Mouse (Mus musculus) layer of hippocampus, adult 18-20 months (tissue): ENCODE data around the gene Gbp5. TPM values are rescaled to one million over a fixed set of nuclear protein-coding genes. Genes with fewer than 3 reads are reported as not detected.
A peak's percentile ranks its signal among the peaks of the same experiment; 100 is the strongest.

Experiments used
- DNase-seq, 2 experiments: peaks; one replicate each; pipeline ENCODE4 v3.0.0; 2022; ENCODE audit warnings: low spot score in 2 of 2
- long read RNA-seq: library from polyadenylated mRNA; stranded (forward); transcript quantifications from one replicate; pipeline ENCODE4 v2.0.0, GENCODE M21; 2021
- total RNA-seq, 2 experiments: library from RNA; stranded (reverse); gene quantifications; 2 replicates each; pipeline ENCODE4 v1.2.3; 2021

Gene Gbp5
- total RNA-seq: 1 to 10 TPM; 1.4 TPM
- long read RNA-seq: 0 reads

- peak in 1 of 2 experiments; percentile 47 for DNase-seq
Measured at GRCm38 (mm10) chr3:142493536-142494061, at the start of gene Gbp5. TSS of gene Gbp5 (plus strand) at chr3:142493978.

DNA sequence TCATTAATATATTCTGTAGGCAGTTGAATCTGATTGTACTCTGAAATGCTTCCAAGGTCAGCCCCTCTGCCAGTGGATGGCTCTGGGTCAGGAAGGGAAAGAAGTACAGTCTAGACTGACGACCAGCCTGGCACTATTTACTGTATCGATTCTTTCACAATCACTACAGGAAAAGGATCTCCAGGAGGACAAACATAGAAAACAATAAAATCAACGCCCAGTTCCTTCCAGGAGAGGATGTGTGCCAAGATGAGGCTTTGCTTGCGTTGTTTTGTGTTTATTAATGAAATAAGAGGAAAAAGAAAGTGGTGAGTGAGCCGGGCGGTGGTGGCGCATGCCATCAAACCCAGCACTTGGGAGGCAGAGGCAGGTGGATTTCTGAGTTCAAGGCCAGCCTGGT, 39.6 kb upstream of the Gbp5 start:
- no peak for DNase-seq

DNA sequence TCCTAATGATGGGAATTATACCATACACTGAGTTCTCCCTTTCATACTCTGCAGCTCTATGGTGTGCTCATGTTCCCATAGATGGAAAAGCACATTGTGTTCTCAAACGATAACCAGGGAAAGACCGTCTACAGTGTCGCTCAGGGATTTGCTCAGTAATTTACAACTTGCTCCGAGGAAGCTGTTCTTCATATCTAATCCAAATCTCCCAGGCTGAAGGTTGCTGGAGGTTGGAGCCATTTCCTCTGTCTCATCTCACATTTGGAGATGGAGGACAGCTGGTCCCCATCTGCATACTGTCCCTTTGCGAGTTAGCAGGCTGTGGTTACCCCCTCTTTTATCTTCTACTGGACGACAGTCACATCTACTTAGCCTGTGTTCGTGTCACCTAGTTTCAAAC, 34.5 kb upstream of the Gbp5 start:
- no peak for DNase-seq

DNA sequence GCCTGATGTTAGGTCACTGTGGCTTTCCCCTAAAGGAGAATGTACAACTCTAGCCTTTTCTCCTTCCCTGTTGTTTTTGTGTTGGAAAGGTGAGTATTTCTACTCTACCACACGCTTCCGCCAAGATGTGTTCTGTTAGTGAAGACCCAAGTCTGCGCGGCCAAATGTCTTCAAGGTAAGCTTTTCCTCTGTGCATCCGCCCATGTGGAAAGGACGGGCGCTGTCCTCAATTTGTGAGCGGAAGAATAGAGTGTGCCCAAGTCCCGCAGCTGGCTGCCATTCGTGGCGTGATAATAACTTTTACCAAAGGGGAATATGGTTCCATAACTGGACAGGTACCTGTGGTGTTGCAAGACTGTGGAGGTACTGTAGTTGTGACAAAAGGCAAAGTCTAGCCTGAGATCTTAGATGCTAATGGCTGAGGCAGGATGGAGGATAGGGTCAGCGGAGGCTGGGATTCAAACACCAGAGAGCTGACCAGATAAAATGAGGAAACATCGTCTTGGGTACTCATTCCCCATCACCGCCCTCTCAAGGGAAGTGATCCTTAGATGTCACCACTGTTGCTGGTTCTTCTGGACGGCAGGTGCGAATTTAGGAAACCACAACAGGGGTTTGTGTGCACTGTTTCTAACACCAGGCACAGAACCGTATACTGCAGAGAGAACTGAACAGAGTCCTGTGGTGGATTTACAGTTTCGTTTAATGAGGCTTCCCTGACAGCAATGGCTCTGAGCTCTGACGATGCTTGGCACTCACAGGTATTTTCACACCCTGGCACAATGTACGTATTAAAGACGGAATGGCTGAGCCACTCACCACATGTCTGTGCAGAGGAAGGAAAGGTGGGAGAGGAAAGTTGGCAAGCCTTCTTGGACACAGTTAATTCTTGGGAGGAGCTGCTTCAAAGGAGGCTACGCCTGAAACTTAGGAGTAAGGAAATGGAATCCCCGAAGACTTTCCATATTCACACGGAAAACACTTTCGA, 30.7 kb upstream of the Gbp5 start:
- no peak for DNase-seq

GRCm38 (mm10) chr3:142474349-142474983, 19.3 kb upstream of the Gbp5 start:
- DNase-seq: peak in 1 of 2 experiments; percentile 25

DNA sequence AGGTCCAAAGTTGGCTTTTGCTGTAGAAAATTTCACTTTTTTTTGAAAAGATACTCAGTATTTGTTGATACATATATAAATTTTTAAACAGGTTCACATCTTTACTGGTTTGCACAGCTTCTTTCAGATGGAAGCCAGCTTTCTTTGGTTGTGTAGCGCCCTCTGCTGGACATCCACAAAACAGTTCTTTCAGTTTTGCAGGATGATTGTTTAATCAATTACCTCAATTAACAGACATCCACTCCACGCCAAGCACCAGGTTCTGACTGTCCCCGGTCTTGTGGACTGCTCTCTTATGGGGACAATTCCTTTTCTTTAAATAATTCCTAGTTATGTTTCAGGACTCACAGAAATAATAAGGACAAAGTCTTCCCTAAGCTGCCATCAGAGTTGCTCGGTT, 17.9 kb upstream of the Gbp5 start:
- DNase-seq: peak; percentile 15 to 77

DNA sequence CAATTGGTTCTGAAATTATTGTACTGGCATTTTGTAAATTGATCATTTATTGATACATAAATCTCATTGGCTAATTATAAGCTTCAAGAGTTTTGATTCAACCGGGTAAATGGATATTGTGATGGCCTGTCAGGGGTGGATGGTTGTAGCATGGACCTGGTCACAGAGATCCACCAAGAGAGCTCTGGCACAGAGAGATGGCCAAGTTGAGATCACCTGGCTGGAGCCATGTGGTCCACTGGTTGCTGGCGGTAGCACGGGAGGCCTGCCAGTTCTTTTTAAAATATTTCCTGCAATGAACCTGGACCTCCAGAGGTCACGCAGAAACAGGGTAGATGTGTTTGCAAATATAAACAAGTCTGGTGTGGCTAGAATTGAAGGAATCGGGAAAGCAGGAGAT, 15.9 kb upstream of the Gbp5 start:
- DNase-seq: no peak

DNA sequence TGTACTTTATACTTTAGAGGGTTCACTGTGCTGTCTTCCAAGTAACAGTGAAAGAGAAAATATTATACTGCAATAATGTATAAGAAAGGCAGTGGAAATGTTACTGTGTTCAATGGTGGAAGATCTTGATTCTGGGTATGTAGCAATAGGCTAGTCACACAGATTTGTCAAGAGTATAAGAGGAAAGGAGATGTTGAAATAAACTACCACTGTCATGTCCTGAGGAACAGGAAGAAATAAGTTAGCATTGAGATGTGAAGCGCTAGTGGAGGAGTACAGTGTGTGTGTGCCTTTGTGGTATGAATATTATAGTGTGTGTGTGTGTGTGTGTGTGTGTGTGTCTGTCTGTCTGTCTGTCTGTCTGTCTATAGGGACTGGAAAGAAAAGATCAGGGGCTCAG, 15.4 kb upstream of the Gbp5 start:
- no peak for DNase-seq

- peak; percentile 11 to 75 for DNase-seq
Measured at GRCm38 (mm10) chr3:142490465-142490864, 3.3 kb upstream of the Gbp5 start.

GRCm38 (mm10) chr3:142495146-142495655, 1.4 kb downstream of the Gbp5 start:
- DNase-seq: no peak

- DNase-seq: no peak
Measured at GRCm38 (mm10) chr3:142496113-142497101, 2.6 kb downstream of the Gbp5 start.

DNA sequence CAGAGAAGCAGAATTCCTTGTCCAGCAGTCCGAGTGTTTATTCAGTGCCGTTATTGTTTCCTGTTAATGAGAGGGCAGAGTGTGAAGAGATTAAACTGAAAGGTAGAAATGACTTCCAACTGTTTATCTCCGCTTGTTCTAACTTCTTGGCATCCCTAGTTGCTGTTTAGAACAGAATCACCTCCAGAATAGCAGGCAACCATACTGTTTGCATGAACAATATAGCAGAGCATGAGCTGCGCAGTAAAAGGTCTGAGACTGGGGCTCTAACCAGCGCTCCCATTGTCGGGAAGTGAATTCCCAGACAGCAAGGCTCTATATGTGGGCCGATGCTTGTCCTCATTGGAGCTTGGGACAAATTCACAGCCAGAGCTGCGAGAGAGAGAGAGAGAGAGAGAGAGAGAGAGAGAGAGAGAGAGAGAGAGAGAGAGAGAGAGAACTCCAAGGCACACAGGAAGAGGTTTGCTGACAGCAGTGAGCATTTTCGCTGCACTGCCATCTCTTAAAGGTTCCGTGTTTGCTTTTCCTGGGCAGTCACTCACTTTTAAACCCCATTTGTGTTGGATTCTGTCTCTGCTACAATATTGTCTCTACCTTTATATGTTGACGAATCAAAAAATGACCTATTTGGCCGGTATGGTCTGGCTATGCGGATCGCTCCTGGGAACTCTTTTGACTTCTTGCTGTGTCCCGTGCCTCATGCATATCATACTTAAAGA, 3.5 kb downstream of the Gbp5 start:
- no peak for DNase-seq

- DNase-seq: no peak
Measured at GRCm38 (mm10) chr3:142498941-142499340, 5.2 kb downstream of the Gbp5 start.

GRCm38 (mm10) chr3:142528116-142528515, 34.3 kb downstream of the Gbp5 start:
- DNase-seq: no peak

DNA sequence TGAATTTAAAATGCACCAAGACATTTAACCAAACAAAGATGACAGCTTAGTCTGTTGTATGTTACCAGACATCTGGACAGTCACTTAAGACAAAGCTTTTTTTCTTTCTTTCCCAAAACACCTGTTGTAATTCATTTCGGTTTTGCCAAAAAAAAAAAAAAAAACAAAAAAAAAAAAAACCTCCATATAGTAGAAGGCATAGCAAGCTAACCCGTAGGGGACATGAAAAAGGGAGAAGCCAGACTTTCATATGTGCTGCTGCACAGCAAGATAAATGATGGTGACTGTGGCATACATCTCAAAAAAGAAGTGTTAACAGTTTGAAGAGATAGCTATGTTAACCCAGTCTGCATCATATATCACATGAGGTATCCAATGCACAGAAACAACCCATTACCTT, 35.8 kb downstream of the Gbp5 start:
- DNase-seq: no peak

GRCm38 (mm10) chr3:142530087-142530953, 36.5 kb downstream of the Gbp5 start, which contains the start of gene Gbp7:
TSS of gene Gbp7 (plus strand) at chr3:142530342.
- DNase-seq: peak; percentile 16 to 40

DNA sequence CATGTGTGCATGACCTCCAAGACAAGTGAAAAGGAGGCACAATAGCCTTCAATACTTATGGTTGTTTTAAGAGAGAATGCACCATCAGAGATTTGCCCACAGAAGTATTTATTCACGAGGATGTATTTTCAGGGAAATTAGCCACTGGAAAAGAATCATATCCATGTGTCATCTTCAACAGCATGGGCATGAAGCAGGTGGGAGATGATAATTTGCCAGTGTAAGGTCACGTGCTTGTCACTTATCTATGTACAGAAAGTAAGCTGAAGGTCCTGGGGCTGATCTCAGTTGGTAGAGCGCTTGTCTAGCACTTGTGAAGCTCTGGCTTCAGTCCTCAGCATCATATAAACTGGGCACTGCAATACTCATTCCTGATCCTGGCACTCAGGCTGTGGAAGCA, 37.8 kb downstream of the Gbp5 start:
- DNase-seq: no peak

- DNase-seq: no peak
Measured at GRCm38 (mm10) chr3:142533185-142533584, 39.4 kb downstream of the Gbp5 start.

DNA sequence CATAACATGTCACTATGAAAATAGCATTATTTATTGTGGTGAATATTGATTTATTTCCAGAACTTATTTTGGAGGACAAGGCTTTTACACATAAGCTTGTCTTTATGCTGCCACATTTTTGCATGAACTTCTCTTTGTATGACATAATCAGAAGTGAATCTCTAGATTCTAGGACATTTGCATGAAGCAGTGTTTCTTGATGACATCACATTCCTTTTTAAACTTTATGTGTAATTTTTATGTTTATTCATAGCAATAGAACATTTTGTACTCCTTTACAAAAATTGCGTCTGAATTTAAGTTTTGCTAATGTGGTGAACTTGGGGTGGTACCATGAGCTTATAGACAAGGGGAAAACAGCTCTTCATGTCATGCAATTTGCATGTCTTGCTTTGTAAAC, 41.9 kb downstream of the Gbp5 start:
- no peak for DNase-seq
